Mouse (Mus musculus) E14TG2a.4 (cell line): ENCODE measurements around the gene Pde4d.

Experiments
- H3K27me3 ChIP-seq: 2 replicates; pipeline ENCODE4 v1.6.1; 2014; ENCODE audit warnings: low read length, control low read depth; ENCODE audit not compliant: insufficient read depth
- H3K36me3 ChIP-seq: 2 replicates; pipeline ENCODE4 v1.6.1; 2014; ENCODE audit warnings: low read length, control low read depth; ENCODE audit not compliant: insufficient read depth
- H3K4me1 ChIP-seq: replicated peaks from 2 replicates; pipeline ENCODE4 v1.6.1; 2014; ENCODE audit warnings: low read depth, low read length, control low read depth
- H3K4me3 ChIP-seq: replicated peaks from 2 replicates; pipeline ENCODE4 v1.5.1; 2014; ENCODE audit warnings: mild to moderate bottlenecking, low read length
- H3K9me3 ChIP-seq: 2 replicates; pipeline ENCODE4 v1.6.1; 2014; ENCODE audit warnings: low read length, control low read depth
- CTCF ChIP-seq: conservative IDR thresholded peaks from 2 replicates; pipeline ENCODE4 v1.5.1; 2014; ENCODE audit warnings: low read length
- NANOG ChIP-seq: IDR thresholded peaks from 2 replicates; pipeline ENCODE4 v1.6.1; 2014; ENCODE audit warnings: borderline replicate concordance, low read length, mixed read lengths
- POU5F1 ChIP-seq: IDR thresholded peaks from 2 replicates; pipeline ENCODE4 v1.6.1; 2014; ENCODE audit warnings: low read length, borderline replicate concordance

Pde4d gene

GRCm38 (mm10) chr13:109954189-109954588, 1504.4 kb downstream of the Pde4d start:
- TF ChIP-seq POU5F1 (no peak), NANOG (no peak), CTCF (no peak)
- Histone ChIP-seq H3K9me3 (peaks cover 11% of the 10 kb centered on the region), H3K4me3 (no peak overlapping the region)

GRCm38 (mm10) chr13:109957953-109958352, 1508.2 kb downstream of the Pde4d start:
- H3K27me3 ChIP-seq: no peaks in the 10 kb centered on the region
- no peaks in the 10 kb centered on the region for H3K4me1 ChIP-seq
- peaks cover 6% of the 10 kb centered on the region for H3K9me3 ChIP-seq
- peaks cover 3% of the 10 kb centered on the region; the same call in 1 of the 2 replicates for H3K36me3 ChIP-seq
- TF ChIP-seq CTCF (no peak), POU5F1 (no peak), NANOG (no peak)
- no peak overlapping the region for H3K4me3 ChIP-seq

More at GRCm38 (mm10) chr13:109954189-109954588, 1504.4 kb downstream of the Pde4d start:
- Histone ChIP-seq H3K4me1 (0 out of 2 replicates have a peak, but pooled peaks cover 6% of the 10 kb centered on the region), H3K27me3 (no peaks in the 10 kb centered on the region), H3K36me3 (peaks cover 36% of the 10 kb centered on the region)

- Histone ChIP-seq H3K36me3 (no peaks in the 10 kb centered on the region), H3K4me3 (no peak overlapping the region)
- TF ChIP-seq CTCF (no peak), POU5F1 (no peak), NANOG (no peak)
Observed at GRCm38 (mm10) chr13:109982821-109983443, 1533.2 kb downstream of the Pde4d start.

GRCm38 (mm10) chr13:109985411-109985810, 1535.7 kb downstream of the Pde4d start:
- H3K9me3 ChIP-seq: peaks cover 22% of the 10 kb centered on the region
- no peaks in the 10 kb centered on the region for H3K27me3 ChIP-seq
- TF ChIP-seq CTCF: no peak
- no peak for TF ChIP-seq POU5F1
- TF ChIP-seq NANOG: no peak
- no peak overlapping the region for H3K4me3 ChIP-seq
- no peaks in the 10 kb centered on the region for H3K36me3 ChIP-seq
- H3K4me1 ChIP-seq: no peaks in the 10 kb centered on the region

More at GRCm38 (mm10) chr13:109982821-109983443, 1533.2 kb downstream of the Pde4d start:
- Histone ChIP-seq H3K9me3 (peaks cover 22% of the 10 kb centered on the region), H3K4me1 (no peaks in the 10 kb centered on the region), H3K27me3 (no peaks in the 10 kb centered on the region)

GRCm38 (mm10) chr13:109985892-109986291, 1536.1 kb downstream of the Pde4d start:
- Histone ChIP-seq H3K27me3 (no peaks in the 10 kb centered on the region), H3K9me3 (peaks cover 22% of the 10 kb centered on the region), H3K36me3 (no peaks in the 10 kb centered on the region), H3K4me1 (no peaks in the 10 kb centered on the region), H3K4me3 (no peak overlapping the region)
- TF ChIP-seq NANOG (no peak), CTCF (no peak), POU5F1 (no peak)

- H3K4me3 ChIP-seq: no peak overlapping the region
- H3K36me3 ChIP-seq: no peaks in the 10 kb centered on the region
- no peaks in the 10 kb centered on the region for H3K4me1 ChIP-seq
- H3K27me3 ChIP-seq: no peaks in the 10 kb centered on the region
- TF ChIP-seq NANOG (no peak), CTCF (no peak), POU5F1 (no peak)
- no peaks in the 10 kb centered on the region for H3K9me3 ChIP-seq
Observed at GRCm38 (mm10) chr13:109992775-109993505, 1543.2 kb downstream of the Pde4d start.

GRCm38 (mm10) chr13:109994240-109994764, 1544.6 kb downstream of the Pde4d start:
- Histone ChIP-seq H3K27me3 (no peaks in the 10 kb centered on the region), H3K36me3 (no peaks in the 10 kb centered on the region), H3K4me3 (no peak overlapping the region), H3K9me3 (no peaks in the 10 kb centered on the region), H3K4me1 (no peaks in the 10 kb centered on the region)
- no peak for TF ChIP-seq POU5F1
- no peak for TF ChIP-seq NANOG
- no peak for TF ChIP-seq CTCF

GRCm38 (mm10) chr13:110002081-110002480, 1552.3 kb downstream of the Pde4d start:
- no peaks in the 10 kb centered on the region for H3K9me3 ChIP-seq
- H3K27me3 ChIP-seq: peaks cover 34% of the 10 kb centered on the region
- H3K4me1 ChIP-seq: peaks cover 9% of the 10 kb centered on the region
- no peak overlapping the region for H3K4me3 ChIP-seq
- H3K36me3 ChIP-seq: no peaks in the 10 kb centered on the region
- TF ChIP-seq CTCF (no peak), POU5F1 (no peak), NANOG (no peak)
